Mouse (Mus musculus): ENCODE results near the gene Actr6. TPM values are rescaled to one million over a fixed set of nuclear protein-coding genes. Genes with fewer than 3 reads are reported as not detected.
"Not testable (repeated sequence)": the region's sequence is repeated elsewhere in the genome, so short reads cannot be mapped to it uniquely, and the experiment has no call there.

Actr6 gene
- polyA plus RNA-seq, 1 experiment from 2014 or later, result 21.5 TPM

DNA sequence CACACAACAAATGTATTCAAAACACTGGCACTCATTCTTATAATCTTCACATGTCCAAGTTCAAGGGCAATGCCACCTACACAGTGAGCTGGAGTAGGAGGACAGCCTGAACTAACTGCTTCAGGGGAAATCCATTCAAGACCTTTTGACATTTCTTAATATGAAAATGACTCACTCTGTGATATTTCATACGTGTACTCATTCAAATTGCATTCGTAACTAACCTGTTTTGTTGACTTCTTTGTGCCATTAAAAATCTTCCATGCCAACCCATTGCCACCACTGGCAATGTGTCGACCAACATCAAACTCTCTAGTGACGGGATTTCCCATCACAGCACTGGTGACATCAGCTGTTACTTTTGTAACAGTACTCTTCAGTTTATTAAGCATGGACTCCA lies 54.0 kb downstream of the Actr6 start:
- no peak overlapping the region for H3K9ac ChIP-seq

DNA sequence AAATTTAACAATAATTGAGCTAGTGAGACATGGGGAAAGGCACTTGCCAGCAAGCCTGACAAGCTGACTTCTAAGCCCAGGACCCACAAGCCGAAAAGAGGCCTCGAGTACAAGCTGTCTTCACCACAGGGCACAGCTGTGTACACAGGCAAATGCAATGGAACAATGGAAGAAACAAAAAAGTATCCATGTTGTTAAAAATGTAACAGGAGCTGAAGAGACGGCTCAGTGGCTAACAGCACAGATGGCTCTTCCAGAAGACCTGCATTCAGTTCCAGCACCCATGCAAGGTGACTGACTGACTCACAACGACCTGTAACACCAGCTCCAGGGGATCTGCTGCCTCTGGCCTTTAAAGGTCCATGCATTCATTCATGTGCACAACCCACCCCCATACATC lies 55.5 kb downstream of the Actr6 start:
- 76% methylated on average over 4 of the region's 4 CpGs for WGBS
- H3K27ac ChIP-seq (replicated peaks), result no peak overlapping the region
- H3K4me3 ChIP-seq, result no peak overlapping the region
- H3K9me3 ChIP-seq, result no peaks in the 10 kb centered on the region
- no peaks in the 10 kb centered on the region for H3K27me3 ChIP-seq (replicated peaks)
- H3K4me1 ChIP-seq, result 0 out of 2 replicates have a peak, but pooled peaks cover 4% of the 10 kb centered on the region
- H3K9ac ChIP-seq, result no peak overlapping the region
- H3K36me3 ChIP-seq, result peaks cover 9% of the 10 kb centered on the region
- no peak for ATAC-seq (ENCODE audit: extremely low read depth, insufficient number of reproducible peaks, low FRiP score, low TSS enrichment)
- H3K4me2 ChIP-seq, result no peak overlapping the region

More for the DNA sequence above, 54.0 kb downstream of the Actr6 start:
- 88% methylated on average over 4 of the region's 4 CpGs for WGBS
- Histone ChIP-seq H3K36me3 (peaks cover 10% of the 10 kb centered on the region), H3K27ac (replicated peaks) (no peak overlapping the region), H3K4me1 (no peaks in the 10 kb centered on the region; the same call in 1 of the 2 replicates), H3K4me2 (no peak overlapping the region), H3K4me3 (no peak overlapping the region), H3K9me3 (no peaks in the 10 kb centered on the region), H3K27me3 (replicated peaks) (no peaks in the 10 kb centered on the region)
- ATAC-seq (ENCODE audit: extremely low read depth, insufficient number of reproducible peaks, low FRiP score, low TSS enrichment), result no peak

DNA sequence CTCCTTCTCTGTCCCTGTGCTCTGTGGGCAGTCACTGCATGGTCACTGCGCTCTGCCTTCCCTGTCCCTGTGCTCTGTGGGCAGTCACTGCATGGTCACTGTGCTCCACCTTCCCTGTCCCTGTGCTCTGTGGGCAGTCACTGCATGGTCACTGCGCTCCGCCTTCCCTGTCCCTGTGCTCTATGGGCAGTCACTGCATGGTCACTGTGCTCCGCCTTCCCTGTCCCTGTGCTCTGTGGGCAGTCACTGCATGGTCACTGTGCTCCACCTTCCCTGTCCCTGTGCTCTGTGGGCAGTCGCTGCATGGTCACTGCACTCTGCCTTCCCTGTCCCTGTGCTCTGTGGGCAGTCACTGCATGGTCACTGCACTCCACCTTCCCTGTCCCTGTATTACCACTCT lies 61.7 kb downstream of the Actr6 start:
- H3K36me3 ChIP-seq, result peaks cover 11% of the 10 kb centered on the region; the same call in 1 of the 2 replicates
- WGBS, result 90% methylated on average over 5 of the region's 5 CpGs
- not testable (repeated sequence) for ATAC-seq (ENCODE audit: extremely low read depth, insufficient number of reproducible peaks, low FRiP score, low TSS enrichment); H3K27me3 ChIP-seq (replicated peaks); H3K4me2 ChIP-seq; H3K9me3 ChIP-seq; H3K4me3 ChIP-seq; H3K4me1 ChIP-seq; H3K9ac ChIP-seq; H3K27ac ChIP-seq (replicated peaks)

DNA sequence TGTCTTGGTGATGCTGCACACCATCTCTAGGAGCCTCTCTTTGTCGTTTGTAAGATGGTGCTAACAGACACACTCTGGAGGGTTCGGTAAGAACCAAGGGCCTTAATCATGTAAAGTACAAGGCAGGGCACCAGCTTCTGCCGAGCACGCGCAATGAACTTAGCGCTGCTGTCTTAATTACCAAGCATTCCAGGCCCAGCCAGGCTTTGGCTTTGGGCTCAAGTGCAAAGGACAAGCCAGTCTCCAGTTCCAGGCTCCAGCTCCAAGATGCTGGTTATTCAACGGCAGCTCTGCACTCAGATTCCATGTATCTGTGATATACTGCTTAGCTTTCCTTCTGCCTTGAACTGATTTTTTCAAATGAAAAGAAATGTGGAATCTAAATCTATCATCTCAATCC lies 64.5 kb downstream of the Actr6 start:
- Histone ChIP-seq H3K4me1 (no peaks in the 10 kb centered on the region), H3K9me3 (no peaks in the 10 kb centered on the region), H3K36me3 (peaks cover 21% of the 10 kb centered on the region), H3K27me3 (replicated peaks) (no peaks in the 10 kb centered on the region), H3K27ac (replicated peaks) (no peak overlapping the region), H3K4me3 (no peak overlapping the region), H3K9ac (no peak overlapping the region), H3K4me2 (no peak overlapping the region)
- ATAC-seq (ENCODE audit: extremely low read depth, insufficient number of reproducible peaks, low FRiP score, low TSS enrichment), result no peak
- 84% methylated on average over 7 of the region's 7 CpGs for WGBS

DNA sequence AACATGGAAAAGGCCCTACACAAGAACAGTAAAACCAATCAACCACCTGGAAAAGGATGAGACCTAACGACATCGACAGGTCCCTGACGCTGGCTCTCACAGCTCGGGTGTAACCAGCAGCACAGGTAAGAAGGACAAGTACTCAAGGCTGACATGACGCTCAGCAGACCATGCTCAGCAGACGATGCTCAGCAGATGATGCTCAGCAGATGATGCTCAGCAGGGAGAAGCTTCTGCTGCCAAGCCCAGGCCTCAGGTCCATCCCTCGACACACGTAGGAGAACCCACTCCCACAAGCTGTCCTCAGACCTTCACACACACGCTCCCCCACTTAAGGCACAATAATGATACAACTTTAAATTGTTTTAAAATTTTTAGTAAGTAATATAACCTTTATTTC lies 66.4 kb downstream of the Actr6 start:
- H3K4me3 ChIP-seq, result no peak overlapping the region
- ATAC-seq (ENCODE audit: extremely low read depth, insufficient number of reproducible peaks, low FRiP score, low TSS enrichment), result no peak
- no peaks in the 10 kb centered on the region for H3K4me1 ChIP-seq
- 87% methylated on average over 9 of the region's 9 CpGs for WGBS
- H3K36me3 ChIP-seq, result peaks cover 35% of the 10 kb centered on the region
- H3K9ac ChIP-seq, result no peak overlapping the region
- H3K4me2 ChIP-seq, result no peak overlapping the region
- H3K27me3 ChIP-seq (replicated peaks), result no peaks in the 10 kb centered on the region
- no peaks in the 10 kb centered on the region for H3K9me3 ChIP-seq
- H3K27ac ChIP-seq (replicated peaks), result no peak overlapping the region

DNA sequence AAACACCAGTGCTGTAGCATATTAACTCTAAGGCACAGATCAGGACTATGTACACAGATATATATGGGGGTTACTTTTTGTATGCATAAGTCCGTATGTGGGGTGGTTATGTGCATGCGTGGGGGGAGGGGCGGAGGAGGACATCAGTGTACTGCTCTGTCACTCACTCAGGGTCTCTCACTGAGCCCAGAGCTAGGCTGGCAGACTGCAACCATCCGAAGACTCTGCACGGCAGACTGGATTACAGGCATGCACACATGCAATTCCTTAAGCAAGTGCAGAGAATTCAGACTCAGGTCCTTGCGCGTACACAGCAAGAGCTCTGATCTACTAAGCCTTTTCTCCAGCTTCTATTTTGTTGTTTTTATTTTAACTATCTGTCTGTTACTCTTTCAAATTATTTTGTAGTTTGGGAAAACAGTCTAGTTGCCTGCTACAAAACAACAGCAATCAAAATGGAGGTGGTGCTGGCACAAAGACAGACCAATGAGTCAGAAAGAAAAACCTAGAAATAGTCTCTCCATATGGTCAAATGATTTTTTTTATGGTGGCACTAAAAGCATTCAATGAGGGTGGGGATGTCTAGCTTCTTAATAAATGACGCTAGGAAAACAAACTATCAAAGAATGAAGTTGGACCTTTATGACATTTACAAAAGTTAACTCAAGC lies 67.0 kb downstream of the Actr6 start:
- no peak for ATAC-seq (ENCODE audit: extremely low read depth, insufficient number of reproducible peaks, low FRiP score, low TSS enrichment)

More for the DNA sequence above, 67.0 kb downstream of the Actr6 start:
- Histone ChIP-seq H3K27ac (replicated peaks) (no peak overlapping the region), H3K36me3 (peaks cover 40% of the 10 kb centered on the region), H3K9me3 (no peaks in the 10 kb centered on the region), H3K4me3 (no peak overlapping the region), H3K4me1 (no peaks in the 10 kb centered on the region), H3K9ac (no peak overlapping the region), H3K27me3 (replicated peaks) (no peaks in the 10 kb centered on the region), H3K4me2 (no peak overlapping the region)
- 89% methylated on average over 8 of the region's 8 CpGs for WGBS

Other genes with a start within 250 kb of the Actr6 start
- gene Nr1h4, start 198.7 kb downstream of the Actr6 start, polyA plus RNA-seq (2015; fragmentation: Nextera tagmentation; extraction: Ambion mirVana), result 1.2 TPM in 2 replicates
- 0.04 and 0.09 TPM in 2 replicates for gene Slc17a8, start 111.0 kb downstream of the Actr6 start, polyA plus RNA-seq (2015; fragmentation: Nextera tagmentation; extraction: Ambion mirVana)
- gene Scyl2, start 46.0 kb downstream of the Actr6 start, polyA plus RNA-seq (2015; fragmentation: Nextera tagmentation; extraction: Ambion mirVana), result 4.1 and 5.4 TPM in 2 replicates
- gene Uhrf1bp1l, start 12.7 kb upstream of the Actr6 start, polyA plus RNA-seq (2015; fragmentation: Nextera tagmentation; extraction: Ambion mirVana), result 14.2 and 17.0 TPM in 2 replicates
- gene Anks1b, start 141.2 kb upstream of the Actr6 start, polyA plus RNA-seq (2015; fragmentation: Nextera tagmentation; extraction: Ambion mirVana), result 0.37 and 0.64 TPM in 2 replicates

All from heart, embryonic 13.5 days (tissue).